Mouse (Mus musculus) right cerebral cortex, postnatal 4 days (tissue): ENCODE results near the gene Fam178b.
A peak's percentile ranks its signal among the peaks of the same experiment; 100 is the strongest.
"Not testable (repeated sequence)": the region's sequence is repeated elsewhere in the genome, so short reads cannot be mapped to it uniquely, and the experiment has no call there.

Source experiments
- DNase-seq: peaks from one replicate; pipeline ENCODE4 v3.0.0-alpha.2; 2022

Gene Fam178b

DNA sequence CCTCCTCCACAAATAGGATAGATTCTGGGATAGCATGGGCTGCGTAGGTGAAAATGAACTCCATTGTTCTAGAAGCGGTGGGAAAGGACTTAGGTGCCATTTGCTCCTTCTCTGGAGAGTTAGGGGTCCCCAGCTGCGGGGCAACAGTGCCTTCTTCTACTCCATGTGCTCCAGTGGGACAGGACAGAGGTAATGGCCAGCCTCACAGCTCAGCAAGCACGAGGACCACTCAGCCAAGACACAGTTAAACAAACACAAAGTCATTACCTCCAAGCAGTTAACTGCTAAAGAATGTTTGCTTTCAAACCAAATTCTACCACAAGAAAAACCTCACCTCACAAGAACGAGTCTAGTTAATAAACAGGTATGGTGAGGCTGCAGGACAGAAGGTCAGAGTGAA lies 57.5 kb downstream of the Fam178b start:
- no peak for DNase-seq

DNA sequence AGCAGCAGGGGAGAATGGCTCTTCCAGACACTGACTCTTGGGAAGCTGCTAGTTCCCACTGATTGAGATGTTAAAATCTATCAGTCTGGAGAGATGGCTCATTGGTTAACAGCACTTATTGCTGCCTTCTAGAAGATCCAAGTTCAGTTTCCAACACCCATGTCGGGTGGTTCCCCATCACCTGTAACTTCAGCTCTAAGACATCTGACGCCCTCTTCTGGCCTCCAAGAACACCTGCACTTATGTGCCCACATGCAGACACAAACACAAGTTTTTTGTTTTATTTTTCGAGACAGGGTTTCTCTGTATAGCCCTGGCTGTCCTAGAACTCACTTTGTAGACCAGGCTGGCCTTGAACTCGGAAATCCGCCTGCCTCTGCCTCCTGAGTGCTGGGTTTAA lies 67.0 kb downstream of the Fam178b start:
- not testable (repeated sequence) for DNase-seq

- DNase-seq = peak; percentile 51
These were observed 67.8 kb downstream of the Fam178b start for GRCm38 (mm10) chr1:36615188-36615587.

- DNase-seq = no peak
These were observed 68.4 kb downstream of the Fam178b start for GRCm38 (mm10) chr1:36614584-36614983.

DNA sequence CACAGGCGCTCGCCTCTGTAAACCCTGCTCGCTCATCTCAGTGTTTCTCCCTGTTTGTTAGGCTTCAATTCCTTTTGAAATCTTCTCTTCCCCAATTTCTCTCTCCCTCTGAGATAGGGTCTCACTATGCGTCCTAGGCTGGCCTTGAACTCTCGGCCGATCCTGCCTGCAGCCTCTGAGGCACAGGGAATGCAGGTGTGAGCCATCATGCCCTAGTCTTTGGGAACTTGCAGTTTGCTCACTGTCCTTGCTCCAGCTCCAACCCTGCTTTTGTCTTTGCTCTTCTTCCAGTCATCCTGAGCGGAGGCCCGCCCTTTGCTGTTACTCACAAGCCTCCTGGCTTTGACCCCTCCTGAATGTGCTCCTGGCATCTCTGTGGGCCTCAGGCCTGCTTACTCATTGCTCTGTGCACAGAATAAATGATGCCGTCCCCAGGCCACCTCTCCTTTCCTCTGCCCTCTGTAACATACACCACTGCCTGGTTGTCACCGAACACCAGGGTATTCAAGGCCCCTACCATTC lies 69.5 kb downstream of the Fam178b start:
- DNase-seq = no peak

DNA sequence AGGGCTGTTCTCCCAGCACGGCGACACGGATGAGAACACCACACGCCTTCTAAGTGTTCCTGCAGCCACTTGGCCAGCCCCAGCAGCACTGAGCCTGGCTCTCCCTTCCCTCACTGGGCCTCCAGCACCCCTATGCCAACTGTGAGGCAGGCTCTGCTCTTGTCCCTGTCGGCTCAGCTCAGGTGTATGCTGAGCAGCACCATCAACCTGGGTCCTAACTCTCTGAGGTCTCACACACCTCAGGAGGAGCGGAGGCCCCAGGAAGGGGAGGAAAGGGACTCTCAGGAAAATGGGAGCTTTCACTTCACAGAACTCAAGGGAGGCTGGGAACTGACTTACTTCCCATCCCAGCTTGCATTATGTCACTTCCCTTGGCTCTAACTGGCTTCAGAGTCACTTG lies 70.6 kb downstream of the Fam178b start:
- DNase-seq = no peak

- no peak for DNase-seq
These were observed 71.4 kb downstream of the Fam178b start for GRCm38 (mm10) chr1:36611449-36612123.

- no peak for DNase-seq
These were observed 74.8 kb downstream of the Fam178b start for GRCm38 (mm10) chr1:36608211-36608610.

GRCm38 (mm10) chr1:36606951-36607350 lies 76.0 kb downstream of the Fam178b start:
- peak; percentile 46 for DNase-seq

DNA sequence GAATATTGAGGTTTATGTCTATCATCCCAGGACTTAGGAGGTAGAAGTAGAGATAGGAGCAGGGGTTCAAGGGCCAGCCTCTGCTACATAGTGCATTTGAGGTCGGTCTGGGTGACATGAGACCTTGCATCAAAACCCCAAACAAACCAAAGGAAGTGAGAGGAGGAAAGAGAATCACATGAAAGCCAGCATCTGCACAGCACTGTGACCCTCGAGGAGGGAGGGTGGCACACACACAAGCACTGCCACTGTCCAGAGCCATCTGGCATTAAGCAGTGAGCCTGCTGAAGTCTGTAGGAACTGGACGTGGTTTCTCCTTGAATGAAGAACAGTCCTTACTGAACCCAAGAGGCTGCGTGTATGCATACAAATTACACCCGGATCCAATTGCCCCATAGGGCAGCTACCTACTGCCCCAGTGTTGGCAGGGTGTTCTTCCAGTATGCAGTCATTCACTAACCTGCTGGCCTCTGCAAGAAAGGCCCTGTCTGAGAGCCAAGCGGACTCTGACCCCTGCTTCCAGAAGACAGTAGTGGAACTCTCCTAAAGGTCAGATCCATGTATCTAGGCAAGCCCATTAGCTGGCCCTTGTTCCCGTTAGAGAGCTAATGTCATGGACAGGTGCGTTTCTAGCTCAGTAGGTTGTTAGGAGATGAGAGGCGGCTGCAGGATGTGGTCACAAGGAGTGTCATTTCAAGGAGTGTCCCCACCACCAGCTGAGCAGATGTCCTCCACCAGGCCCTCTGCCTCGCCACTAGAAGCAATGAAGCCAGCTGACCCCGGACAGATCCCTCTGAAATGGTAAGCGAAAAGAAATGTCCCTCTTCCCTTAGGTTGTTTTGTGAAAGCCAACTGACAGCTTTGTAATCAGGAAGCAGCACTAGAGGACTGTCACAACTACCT lies 78.5 kb downstream of the Fam178b start:
- no peak for DNase-seq

- DNase-seq = peak; percentile 57
These were observed 79.6 kb downstream of the Fam178b start for GRCm38 (mm10) chr1:36603361-36603760.

GRCm38 (mm10) chr1:36602271-36602670 lies 80.7 kb downstream of the Fam178b start:
- DNase-seq = no peak

DNA sequence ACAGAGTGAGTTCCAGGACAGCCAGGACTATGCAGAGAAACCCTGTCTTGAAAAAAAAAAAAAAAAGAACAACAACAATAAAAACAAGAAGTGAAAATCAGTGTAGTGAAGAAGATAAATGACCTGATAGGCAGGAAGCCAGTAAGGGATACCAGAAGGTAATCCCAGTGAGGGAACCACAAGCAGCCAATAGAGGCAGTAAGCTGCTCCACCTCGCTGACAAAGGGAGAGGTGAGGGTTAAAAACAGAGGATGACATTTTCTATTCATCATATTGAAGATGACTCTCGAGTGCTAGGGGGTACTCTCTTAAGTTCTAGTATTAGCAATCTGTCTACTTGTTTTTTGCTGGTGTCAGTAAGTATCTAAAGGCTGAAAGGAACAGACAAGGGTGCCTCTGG lies 84.6 kb downstream of the Fam178b start:
- DNase-seq = no peak

DNA sequence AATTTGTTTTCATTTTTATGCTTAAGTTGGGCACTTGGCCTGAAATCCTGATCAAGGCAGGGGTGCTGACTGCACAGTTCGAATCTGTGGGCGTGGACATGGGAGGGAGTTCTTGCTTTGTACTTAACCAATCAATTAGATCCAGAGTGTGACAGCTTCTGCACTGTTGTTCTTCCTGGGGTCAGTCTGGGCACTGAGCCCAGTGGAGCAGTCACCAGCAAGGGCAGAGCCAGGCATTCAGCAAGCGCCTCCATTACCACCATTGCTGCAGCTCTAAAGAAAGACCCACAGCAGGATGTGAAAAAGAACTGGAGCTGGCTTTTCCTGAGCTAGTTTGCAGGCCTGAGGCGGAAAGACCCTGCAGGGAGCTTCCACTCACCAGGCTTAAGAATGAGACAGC lies 86.9 kb downstream of the Fam178b start:
- peak; percentile 29 for DNase-seq

DNA sequence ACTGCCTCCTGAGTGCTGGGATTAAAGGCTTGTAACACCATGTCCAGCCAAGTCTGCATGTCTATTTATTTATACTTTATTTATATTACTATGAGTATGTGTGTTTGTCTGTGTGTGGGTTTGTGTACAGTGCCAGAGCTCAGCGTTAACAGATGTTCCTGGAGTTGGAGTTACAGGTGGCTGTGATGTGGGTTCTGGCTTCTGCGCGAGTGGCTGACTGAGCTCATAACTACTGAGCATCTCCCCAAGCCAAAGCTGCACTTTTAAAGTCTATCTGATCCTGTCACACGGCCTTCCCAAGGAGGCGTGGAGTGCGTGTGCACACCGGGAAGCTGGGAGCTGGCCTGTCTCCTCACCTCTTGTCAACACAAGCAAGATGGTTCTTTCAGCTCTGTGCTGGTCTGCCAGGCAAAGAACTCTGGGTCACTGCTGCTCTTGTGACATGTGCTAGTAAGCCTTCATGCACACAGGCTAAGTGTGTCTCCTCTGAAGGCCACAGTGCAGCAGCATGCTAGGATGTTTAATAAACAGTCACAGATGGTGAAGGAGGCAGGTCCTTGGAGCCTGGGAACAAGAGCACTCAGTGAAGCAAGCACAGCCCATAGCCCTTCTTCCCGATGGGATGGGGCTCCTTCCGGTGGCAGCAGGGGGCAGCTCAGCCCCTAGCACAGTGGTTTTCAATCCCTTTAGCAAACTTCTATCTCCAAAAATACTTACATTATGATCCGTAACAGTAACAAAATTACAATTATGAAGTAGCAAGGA lies 87.6 kb downstream of the Fam178b start:
- DNase-seq = no peak

DNA sequence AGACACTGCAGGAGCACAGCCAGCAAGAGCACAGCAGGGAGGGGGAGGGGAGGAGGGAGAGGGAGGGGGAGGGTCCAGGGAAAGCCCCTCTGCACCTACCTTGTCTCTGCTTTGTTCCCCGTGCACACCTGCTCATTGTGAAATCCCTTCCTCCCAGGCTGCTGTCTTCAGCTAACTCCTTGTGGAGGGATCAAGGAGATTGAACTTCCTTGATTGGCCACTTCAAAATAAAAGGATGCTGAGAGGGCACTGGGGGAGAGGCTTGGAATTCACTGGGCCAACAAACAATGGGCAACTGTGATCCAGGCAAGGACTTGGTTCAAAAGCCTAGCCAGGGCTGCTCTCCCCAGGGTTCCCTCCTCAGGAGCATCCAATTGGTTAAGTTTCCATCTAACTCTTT lies 89.9 kb downstream of the Fam178b start:
- DNase-seq = no peak

DNA sequence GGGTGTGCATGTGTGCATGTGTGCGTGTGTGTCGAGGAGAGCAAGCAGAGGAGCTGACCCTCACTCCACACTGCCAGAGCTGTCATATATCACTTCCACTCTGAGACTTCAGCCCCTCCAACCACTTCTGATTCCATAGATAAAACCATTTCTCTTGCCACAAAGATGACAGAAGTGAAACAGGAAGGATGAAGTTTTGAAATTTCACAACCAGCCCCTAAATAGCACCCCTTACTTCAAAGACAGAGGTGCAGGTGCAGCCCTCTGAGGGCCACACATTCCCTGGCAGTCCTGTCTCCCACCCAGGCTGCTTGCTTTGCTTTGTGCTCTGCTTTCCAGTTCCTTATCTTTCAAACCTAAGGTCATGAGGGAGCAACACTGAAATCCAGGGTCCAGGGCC lies 91.6 kb downstream of the Fam178b start:
- DNase-seq = no peak

GRCm38 (mm10) chr1:36590664-36591063 lies 92.3 kb downstream of the Fam178b start:
- no peak for DNase-seq

DNA sequence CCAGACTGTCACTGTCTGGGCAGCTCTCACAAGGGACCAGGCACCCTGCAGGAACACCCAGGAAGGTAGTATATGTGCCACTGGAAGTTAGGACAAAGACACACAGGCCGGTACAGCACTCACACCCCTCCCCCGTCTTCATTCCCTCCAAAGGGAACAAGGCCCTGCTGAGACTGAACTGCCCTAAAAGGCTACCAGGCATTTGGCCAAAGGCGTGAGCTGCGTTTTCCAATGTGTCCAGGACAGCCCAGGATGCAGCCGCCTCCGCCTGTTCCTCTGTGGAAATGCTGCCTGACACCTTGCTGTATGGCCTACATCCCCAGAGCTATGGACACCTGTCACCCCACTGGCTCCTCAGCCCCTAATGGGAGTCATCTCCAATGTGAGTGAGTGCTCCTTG lies 93.5 kb downstream of the Fam178b start:
- DNase-seq = peak; percentile 23

GRCm38 (mm10) chr1:36588476-36589450 lies 94.2 kb downstream of the Fam178b start:
- DNase-seq = no peak

GRCm38 (mm10) chr1:36587860-36588259 lies 95.1 kb downstream of the Fam178b start:
- no peak for DNase-seq

DNA sequence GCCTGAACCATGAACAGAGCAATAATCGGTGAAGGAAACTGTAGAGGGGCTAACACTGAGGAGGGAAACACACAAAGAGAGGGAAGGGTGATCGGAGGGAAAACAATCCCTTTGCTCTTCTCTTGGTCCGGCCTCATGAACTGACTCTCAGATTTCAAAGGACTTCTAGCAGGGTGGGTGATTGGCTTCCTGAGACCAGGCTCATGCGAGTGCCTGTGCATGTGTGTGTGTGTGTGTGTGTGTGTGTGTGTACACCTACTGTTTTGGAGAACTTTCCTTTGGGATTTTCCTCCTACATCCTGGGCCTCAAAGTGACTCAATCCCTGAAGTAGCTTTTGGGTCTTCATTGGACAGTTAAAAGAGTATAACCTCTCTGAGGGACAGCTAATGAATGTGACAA lies 96.7 kb downstream of the Fam178b start:
- no peak for DNase-seq
